Mouse (Mus musculus): Measurements from ENCODE around the gene Map1s. TPM values are rescaled to one million over a fixed set of nuclear protein-coding genes. Genes with fewer than 3 reads are reported as not detected.
A peak's percentile ranks its signal among the peaks of the same experiment; 100 is the strongest.

Map1s gene
- 10 to 100 TPM; 10.6 to 11.2 TPM for total RNA-seq (2021)
- long read RNA-seq, experiment 1, transcript Map1s-201 (7 exons, 3,314 nt) = major isoform, 15 of 24 reads
- long read RNA-seq, experiment 1, partial matches to known transcripts = 5 of 24 reads
- long read RNA-seq, experiment 1, other reads (novel, unspliced or antisense) = 4 of 24 reads
- long read RNA-seq, experiment 2, transcript Map1s-201 (7 exons, 3,314 nt) = major isoform, 19 of 26 reads
- long read RNA-seq, experiment 2, partial matches to known transcripts = 6 of 26 reads
- long read RNA-seq, experiment 2, other reads (novel, unspliced or antisense) = 1 of 26 reads

DNA sequence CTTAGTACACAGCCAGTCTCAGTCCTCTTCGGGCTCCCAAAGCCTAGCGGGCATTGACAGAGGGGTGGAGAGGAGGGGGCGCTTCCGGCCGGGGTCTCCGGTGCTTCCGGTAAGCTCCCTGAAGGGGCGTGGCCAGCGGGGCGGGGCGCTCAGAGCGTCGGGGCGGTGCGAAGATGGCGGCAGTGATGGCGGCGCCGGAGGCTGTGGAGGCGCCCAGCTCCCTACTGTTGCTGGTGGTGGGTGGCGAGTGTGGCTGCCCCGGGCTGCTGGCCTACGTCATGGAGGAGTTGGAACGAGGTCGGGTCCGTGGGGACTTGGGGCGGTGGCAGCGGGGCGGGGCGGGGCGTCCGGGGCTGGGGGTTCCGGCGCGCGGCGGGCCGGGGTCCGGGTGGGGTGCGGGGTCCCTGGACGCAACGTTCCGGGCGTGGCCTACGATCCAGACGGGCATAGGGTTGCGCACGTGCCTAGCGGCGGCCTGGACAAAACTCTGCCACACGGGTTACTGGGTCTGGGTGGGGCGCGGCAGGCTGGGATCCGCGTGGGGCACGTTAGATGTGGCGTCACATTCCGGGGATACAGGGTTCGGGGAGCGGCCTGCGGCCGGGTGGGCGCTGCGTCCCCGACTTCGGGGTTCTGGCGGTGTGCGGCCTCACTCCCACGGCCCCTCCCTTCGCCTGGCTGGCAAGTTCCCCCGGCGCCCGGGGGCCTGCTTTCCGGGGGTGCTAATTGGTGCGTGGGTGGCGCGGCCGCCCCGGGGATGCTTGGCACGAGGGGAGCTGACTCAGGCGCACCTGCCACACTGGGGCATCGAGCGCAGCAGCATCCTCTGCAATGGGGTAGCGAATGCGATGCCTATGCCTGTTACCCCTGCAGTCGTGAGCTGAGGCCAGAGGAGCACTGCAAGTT is at the start of gene Map1s:
Gene Map1s (plus strand): TSS at position 102 of the 906 bp plus-strand sequence.
- peak; percentile 77 for DNase-seq
- peak within 1 kb of the TSS; percentile 96 for H3K4me3 ChIP-seq
- intact Hi-C loops (cut with DNase I) = no loop called here
- H3K27ac ChIP-seq = peak within 1 kb of the TSS; percentile 88
- TF ChIP-seq CTCF (IDR thresholded peaks at IDR 0.05) = no peak

DNA sequence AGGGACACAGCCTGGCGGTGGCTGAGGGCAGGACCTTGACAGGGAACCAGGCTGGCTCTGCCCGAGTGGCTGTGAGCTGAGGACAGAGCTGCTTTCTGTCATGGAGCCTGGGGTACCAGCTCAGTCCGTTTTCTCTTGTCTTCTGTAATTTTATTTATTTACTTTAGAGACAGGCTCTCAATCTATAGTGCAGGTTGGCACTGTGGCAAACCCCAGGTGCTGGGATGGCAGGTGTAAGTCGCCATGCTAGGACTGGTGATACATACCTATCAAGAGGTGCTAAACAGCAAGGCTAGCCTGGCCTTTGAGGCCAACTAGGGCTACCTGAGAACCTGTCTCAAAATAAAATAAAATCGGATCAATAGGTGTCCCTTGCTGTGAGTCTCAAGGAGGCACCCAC is 49.7 kb upstream of the Map1s start:
- no peak for TF ChIP-seq CTCF (IDR thresholded peaks at IDR 0.05)
- H3K4me3 ChIP-seq = peak overlapping the region; percentile 74
- no peak for DNase-seq
- intact Hi-C loops (cut with DNase I) = loop anchor here (10.0 kb wide), 1 partner anchor 51 kb away; the partner anchor contains the start of genes Il12rb1 and Mast3
- peak overlapping the region; percentile 85; the same call in 1 of the 2 replicates for H3K27ac ChIP-seq

DNA sequence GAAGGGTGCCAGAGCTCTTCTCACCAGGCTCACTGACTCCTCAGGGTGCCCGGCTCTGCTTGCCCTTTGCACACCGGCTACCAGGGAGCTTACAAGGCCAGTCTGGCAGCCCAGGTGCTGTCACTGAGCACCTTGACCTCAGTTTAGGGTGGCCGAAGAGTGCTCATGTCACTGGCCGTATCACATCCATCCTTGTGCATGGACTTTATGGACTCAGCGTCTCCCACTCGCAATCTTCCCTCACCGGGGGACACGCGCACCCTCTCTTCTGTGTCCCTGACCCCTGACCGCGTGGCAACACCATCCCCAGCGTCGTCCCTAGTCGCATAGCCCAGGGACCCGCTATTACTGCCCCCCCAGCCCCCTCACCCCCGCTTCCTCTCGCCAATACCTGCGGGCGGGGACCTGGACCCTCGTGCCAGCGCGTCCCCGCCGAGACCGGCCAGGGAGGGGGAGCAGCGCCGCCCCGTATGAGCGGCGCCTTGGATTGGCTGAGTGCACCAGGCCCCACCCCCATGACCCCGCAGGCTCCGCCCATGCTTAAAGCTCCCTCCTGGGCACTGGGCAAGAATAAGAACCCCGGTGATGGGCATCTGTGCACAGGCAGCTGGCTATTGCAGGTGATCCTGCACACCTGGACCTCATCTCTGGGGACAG is 49.1 kb upstream of the Map1s start:
- peak overlapping the region; percentile 74 for H3K4me3 ChIP-seq
- intact Hi-C loops (cut with DNase I) = loop anchor here (10.0 kb wide), 1 partner anchor 52 kb away; the partner anchor contains the start of genes Il12rb1 and Mast3
- H3K27ac ChIP-seq = peak overlapping the region; percentile 85
- TF ChIP-seq CTCF (IDR thresholded peaks at IDR 0.05) = no peak
- DNase-seq = peak; percentile 91

DNA sequence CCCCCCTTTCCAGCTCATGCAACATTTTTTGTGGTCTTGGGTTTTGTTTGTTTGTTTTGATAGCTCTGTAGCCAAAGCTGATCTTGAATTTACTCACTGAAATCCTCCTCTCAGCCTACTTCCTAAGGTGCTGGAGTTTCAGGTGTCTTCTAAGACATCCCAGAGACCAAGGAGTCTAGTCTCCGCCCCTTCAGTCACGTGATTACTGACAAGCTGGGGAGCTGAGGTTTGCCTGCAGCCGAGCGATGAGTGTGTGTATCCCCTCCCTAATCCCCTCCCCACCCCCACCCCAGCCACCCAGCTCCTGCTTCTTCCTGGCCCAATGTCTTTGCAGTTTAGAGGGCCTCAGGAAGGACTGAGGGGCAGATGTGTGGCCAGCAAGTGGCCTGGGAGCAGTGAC is 48.2 kb upstream of the Map1s start:
- no peak for TF ChIP-seq CTCF (IDR thresholded peaks at IDR 0.05)
- H3K4me3 ChIP-seq = no peak overlapping the region
- intact Hi-C loops (cut with DNase I) = loop anchor here (10.0 kb wide), 1 partner anchor 53 kb away; the partner anchor contains the start of genes Il12rb1 and Mast3
- DNase-seq = no peak
- H3K27ac ChIP-seq = no peak overlapping the region

DNA sequence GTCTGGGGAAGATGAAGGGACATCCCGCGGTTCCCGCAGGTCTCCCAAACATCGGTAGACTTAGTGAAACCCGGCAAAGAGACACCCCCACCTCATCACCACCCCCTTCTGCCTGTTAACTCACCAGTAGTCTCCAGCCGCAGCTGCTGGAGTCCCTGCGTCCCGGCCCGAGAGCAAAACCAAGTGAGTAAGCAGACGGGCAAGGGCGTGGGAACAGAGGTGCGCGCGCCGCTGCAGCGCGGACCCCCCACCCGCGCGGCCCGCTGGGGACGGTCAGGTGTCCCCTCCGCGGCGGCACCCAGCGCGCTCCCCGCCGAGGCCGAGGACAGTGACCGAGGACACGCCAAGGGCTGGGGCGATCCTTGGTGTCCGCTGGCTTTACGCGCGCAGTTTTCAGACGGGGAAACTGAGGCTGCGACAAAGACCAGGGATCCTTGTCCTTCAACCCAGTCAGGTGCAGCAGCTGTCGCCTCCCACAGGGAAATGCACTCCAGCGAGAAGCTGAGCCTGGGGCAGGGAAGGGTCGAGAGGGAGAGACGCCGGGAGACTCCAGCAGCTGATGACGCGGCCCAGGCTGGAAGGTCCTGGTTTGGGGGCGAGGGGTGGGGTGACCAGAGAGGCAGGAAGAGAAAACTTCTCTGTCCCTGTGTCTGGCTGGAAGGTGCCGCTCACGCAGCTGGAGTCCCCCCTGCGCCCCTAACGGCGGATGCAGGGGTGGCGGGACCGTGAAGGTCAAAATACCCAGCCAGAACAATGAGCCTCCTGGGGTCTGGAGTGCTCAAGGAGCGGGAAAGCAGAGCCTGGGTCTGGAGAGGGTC is 42.7 kb upstream of the Map1s start, which contains the start of gene Kcnn1:
Gene Kcnn1 (minus strand): TSS at position 435 of the 818 bp plus-strand sequence.
- peak within 1 kb of the TSS; percentile 94 for H3K4me3 ChIP-seq
- peak; percentile 14; the same call in 1 of the 2 replicates for TF ChIP-seq CTCF (IDR thresholded peaks at IDR 0.05)
- DNase-seq = no peak
- intact Hi-C loops (cut with DNase I) = no loop called here
- H3K27ac ChIP-seq = 0 out of 2 replicates have a peak within 1 kb of the TSS, but pooled peaks have one; percentile 25

DNA sequence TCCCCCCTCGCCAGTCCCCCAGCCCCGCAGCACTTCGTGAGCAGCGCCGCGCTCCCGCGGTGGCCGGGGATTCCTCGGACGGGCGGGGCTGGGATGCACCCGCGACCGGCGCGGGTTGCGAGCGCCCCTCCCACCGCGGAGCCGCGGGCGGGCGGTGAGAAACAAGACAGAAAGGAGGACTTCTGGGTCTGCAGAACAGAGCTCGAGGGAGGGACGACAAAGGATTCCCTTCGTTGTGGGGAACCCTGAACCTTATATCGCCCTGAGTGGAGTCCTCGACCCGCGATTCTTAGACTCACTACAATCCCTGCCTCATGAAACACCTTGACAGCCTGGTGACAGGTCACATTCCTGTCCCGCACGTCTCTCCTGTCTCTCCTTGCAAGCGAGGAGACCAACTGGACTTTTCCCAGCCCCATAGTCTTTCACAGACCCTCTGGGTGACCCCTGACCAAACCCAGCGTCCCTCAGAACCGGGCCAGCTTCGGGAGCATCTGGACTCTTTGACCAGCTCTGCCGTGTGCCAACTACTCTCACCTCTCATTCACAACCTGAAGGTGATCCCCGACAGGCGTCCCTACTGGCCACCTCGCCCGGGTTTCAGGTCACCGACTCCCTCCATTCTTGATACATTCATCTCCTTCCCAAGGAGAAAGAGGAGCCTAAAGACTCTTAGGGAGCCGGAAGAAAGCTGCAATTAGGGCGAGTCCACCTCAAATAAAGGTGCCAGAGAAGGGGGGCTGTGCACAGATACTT is 41.6 kb upstream of the Map1s start:
- DNase-seq = peak; percentile 62
- H3K4me3 ChIP-seq = peak overlapping the region; percentile 94
- TF ChIP-seq CTCF (IDR thresholded peaks at IDR 0.05) = no peak
- H3K27ac ChIP-seq = peak overlapping the region; percentile 95; the same call in 1 of the 2 replicates
- intact Hi-C loops (cut with DNase I) = no loop called here

DNA sequence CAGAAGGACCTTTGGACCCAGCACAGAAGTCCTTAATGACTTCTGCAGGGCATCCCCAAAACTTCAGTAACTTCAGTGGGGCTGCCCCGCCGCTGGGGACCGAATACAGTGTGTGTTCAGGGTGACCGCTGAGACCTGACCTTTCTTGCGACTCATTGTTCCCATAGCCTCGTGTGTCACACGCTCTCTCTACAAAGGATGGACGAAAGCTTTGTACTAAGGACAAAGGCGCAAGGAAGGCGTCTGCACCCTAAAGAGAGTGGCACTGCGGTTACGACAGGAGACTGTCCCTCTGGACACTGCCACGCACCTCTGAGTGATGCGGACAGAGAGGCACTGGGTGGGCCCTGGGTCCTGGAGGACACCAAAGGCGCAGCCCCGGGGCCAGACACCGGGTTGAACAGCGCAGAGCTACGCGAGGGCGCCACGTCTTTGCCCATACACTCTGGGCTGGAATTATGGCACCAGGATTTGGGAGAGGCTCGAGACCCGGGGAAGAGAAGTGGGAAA is 41.0 kb upstream of the Map1s start:
- Histone ChIP-seq H3K27ac (peak overlapping the region; percentile 95), H3K4me3 (peak overlapping the region; percentile 94)
- TF ChIP-seq CTCF (IDR thresholded peaks at IDR 0.05) = no peak
- peak; percentile 61 for DNase-seq
- intact Hi-C loops (cut with DNase I) = no loop called here

DNA sequence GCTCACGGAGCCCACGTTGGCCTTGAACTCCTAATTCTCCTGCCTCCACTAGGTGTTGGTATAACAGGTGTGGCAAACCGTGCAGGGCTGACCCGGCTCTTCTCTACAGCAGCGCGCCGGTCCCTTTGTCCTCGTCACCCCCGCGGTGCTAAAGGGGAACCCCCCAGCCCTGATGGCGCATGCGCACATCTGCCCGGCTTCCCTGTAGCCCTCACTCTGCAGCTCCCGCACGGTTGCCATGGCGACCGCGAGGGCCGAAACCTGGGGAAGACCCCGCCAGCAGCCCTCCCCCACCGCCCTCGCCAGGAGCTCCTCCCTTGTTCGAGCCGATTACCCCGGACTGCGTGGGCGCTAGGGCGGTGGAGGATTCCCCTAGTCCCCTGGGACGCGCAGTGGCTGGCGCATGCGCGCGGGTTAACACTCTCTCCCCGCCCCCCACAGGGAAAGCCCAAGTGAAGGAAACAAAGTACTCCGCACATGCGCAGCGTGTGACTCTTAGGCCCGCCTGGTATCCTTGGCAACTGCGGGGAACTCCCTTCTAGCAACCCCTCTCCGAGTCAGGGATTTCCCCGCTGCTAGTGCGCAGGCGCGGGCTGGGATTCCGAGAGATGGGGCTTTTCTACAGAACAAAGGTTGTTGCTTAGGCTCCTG is 40.3 kb upstream of the Map1s start:
- intact Hi-C loops (cut with DNase I) = no loop called here
- peak overlapping the region; percentile 94 for H3K4me3 ChIP-seq
- H3K27ac ChIP-seq = peak overlapping the region; percentile 95
- peak; percentile 98 for DNase-seq
- no peak for TF ChIP-seq CTCF (IDR thresholded peaks at IDR 0.05)

DNA sequence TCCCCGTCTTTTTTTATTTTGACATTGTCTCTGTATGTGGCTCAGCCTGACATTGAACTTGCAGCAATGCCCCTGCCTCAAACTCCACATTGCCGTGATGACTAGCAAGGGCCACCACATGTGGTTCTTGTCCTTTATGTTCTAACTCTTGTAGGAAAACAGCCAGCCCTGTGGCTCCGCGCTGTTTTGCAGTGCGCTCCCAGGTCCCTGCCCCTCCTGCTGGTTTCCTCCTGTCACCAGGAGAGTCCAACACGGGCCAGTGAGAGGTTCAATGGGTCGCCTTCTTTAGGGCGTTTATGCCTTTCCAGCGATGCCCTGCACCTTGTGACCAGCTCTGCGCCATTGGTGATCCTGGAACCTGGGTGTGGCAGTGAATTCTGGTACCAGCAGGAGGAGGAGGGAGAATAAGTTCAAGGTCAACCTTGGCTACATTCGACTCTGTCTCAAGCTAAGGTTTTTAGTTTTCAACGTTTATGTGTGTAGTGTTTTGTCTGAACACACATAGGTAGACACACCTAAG is 39.7 kb upstream of the Map1s start:
- intact Hi-C loops (cut with DNase I) = no loop called here
- DNase-seq = no peak
- peak overlapping the region; percentile 95 for H3K27ac ChIP-seq
- peak overlapping the region; percentile 94 for H3K4me3 ChIP-seq
- no peak for TF ChIP-seq CTCF (IDR thresholded peaks at IDR 0.05)

DNA sequence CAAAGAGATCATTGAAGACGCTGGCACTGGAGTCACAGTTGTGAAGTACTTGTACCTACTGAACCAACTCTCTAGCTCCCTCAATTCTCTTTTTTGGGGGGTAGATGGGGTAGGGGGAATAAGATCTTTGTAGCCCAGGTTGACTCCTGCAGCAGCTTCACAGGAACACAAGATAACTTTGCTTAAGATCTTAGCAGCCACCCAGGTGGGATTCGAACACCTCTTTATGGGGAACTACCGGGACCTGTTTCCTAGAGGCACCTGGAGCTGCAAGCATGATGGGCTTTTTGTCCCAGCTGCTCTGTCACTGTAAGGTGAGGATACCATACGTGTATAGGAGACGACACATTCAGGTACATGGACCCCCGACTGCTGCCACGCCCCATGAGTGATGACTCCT is 39.2 kb upstream of the Map1s start:
- intact Hi-C loops (cut with DNase I) = no loop called here
- no peak for TF ChIP-seq CTCF (IDR thresholded peaks at IDR 0.05)
- Histone ChIP-seq H3K27ac (no peak overlapping the region), H3K4me3 (no peak overlapping the region)
- no peak for DNase-seq
